Mouse (Mus musculus): ENCODE measurements around the gene Ifngr1.

The Ifngr1 gene

GRCm38 (mm10) chr10:19639630-19640029 is 47.9 kb downstream of the Ifngr1 start:
- DNase-seq (ENCODE audit: low read depth, low spot score): no peak

DNA sequence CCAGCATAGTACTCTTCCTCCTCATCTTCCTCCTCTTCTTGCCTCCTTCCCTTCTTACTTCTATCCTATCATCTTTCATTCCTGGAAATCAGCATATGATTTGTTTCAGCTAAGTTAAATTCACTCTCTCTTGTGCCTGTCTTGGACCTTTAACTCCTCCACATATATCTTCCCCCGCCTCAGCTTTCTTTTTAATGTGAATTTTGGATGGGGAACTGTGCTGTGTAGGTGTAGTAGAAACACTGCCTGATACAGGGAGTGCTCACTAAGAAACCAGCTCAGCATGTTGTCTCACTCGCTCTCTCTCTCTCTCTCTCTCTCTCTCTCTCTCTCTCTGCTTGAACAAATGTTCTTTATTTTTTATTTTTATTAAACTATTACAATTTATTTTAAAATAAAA is 53.4 kb downstream of the Ifngr1 start:
- DNase-seq (ENCODE audit: low read depth, low spot score): no peak

GRCm38 (mm10) chr10:19657426-19657825 is 65.7 kb downstream of the Ifngr1 start:
- no peak for DNase-seq (ENCODE audit: low read depth, low spot score)
